Mouse (Mus musculus) layer of hippocampus, adult 9-10 months (tissue): ENCODE measurements around the gene Gna15.

Experiments used
- DNase-seq: peaks from one replicate; pipeline ENCODE4 v3.0.0; 2022; ENCODE audit warnings: low spot score

Gene Gna15

GRCm38 (mm10) chr10:81495616-81496263 is 28.3 kb downstream of the Gna15 start:
- no peak for DNase-seq

GRCm38 (mm10) chr10:81495151-81495550 is 28.9 kb downstream of the Gna15 start:
- DNase-seq = no peak

DNA sequence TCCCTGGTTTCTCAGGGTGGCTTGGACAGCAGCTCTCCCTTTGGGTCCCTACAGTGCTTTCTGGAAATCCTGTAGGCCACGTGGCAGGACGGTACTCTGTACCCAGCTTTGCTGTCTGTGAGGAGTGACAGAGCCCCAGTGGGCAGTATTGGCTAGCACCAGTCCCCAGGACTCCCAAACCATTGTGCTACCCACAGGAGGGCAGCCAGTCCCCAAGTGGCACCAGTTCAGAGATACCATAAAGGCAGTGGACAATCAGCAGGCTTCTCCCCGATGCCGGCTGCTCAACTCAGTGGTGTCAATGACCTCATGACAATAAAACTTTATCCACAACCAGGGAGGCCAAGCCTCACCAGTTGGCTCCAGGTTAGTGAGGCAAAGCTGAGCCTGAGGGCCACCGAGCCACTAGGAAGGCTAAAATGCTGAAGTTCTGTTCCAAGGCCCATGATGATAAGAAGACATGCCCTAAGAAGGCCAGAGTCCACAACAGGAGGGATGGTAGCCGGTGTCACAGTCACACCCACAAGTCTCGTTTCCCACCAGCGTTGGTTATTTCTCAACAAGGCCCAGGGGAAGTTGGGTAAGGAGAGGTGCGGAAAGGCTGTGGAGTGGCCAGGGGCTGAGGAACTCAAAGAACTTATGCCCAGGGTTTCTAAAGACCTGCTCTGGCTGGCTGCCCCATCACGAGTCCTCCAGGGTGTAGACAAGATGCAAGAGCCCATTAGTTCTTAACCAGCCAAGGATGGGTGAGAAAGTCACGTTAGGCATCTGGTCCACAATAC is 29.6 kb downstream of the Gna15 start:
- no peak for DNase-seq

DNA sequence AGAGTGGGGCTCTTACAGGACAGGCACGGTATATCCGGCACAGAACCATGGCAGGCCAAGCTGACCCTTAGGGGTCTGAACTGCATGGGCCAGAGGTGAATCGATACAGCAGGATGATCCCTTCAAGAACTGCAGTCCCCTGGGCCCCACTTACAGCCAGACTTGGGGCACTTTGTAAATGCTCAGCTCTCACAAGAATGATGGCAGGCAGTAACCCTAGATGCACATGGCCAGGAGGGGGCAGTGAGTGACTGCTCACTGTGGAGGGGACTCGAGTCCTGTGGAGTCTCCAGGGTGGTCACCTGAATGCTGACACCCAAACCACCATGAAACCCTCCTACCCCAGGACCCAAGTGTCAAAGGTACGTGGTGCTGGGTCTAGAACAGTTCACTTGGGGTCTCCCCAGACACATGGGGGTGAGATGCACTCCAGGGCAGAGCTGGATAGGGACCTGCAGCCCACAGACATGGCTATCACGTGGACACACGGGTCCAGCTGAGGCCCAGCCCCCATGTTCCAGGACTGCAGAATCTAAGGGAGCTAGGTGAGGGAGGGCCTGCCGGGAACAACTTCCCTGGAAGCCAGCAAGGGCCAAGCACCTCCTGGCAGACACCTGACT is 30.3 kb downstream of the Gna15 start:
- no peak for DNase-seq

- DNase-seq = no peak
Measured at GRCm38 (mm10) chr10:81492606-81493240, 31.3 kb downstream of the Gna15 start.

- DNase-seq = no peak
Measured at GRCm38 (mm10) chr10:81491018-81491417, 33.0 kb downstream of the Gna15 start.

DNA sequence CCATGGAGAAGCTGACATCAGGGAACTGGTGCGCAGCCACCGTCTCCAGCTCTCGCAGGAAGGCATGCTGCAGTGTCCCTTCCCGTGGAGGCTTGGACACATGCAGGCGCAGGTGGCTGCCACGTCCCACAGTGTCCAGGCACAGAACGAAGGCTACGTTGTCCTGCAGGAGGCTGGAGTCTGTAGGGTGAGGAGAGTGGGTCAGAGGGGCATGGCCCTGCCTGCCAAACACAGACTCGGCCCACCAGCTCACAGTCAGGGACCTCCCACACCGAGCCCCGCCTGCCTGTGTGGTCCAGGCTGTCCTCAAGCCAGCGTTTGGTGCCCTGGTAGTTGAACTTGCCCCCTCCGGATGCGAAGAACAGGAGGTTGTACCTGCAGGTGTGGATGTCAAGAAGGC is 34.1 kb downstream of the Gna15 start:
- no peak for DNase-seq

GRCm38 (mm10) chr10:81488081-81488480 is 35.9 kb downstream of the Gna15 start:
- DNase-seq = no peak

GRCm38 (mm10) chr10:81486496-81486895 is 37.5 kb downstream of the Gna15 start:
- no peak for DNase-seq

DNA sequence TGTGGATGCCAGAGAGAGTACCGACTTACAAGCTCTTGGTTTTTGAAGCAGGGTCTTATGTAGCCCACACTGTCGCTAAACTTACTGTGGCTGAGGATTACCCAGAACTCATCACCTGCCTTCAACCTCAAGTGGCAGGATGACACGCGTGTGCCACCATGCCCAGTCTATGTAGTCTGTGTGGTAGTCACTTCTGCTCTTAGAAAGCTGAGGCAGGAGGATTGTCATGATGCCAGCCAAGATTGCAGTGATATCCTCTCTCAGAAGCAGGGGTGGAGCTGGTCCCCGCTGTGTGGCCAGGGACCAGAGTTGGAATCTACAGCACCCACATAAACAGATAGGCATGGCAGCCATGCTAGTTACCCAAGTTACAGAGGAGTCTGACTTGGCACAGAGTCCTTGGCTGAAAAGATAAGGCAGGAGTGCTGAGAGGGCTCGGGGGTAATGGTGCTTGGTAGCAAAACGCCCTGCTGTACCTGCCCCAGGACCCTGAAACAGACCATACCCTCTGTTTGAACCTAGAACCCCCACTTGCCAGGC is 38.5 kb downstream of the Gna15 start:
- no peak for DNase-seq

- no peak for DNase-seq
Measured at GRCm38 (mm10) chr10:81485060-81485449, 39.0 kb downstream of the Gna15 start.

DNA sequence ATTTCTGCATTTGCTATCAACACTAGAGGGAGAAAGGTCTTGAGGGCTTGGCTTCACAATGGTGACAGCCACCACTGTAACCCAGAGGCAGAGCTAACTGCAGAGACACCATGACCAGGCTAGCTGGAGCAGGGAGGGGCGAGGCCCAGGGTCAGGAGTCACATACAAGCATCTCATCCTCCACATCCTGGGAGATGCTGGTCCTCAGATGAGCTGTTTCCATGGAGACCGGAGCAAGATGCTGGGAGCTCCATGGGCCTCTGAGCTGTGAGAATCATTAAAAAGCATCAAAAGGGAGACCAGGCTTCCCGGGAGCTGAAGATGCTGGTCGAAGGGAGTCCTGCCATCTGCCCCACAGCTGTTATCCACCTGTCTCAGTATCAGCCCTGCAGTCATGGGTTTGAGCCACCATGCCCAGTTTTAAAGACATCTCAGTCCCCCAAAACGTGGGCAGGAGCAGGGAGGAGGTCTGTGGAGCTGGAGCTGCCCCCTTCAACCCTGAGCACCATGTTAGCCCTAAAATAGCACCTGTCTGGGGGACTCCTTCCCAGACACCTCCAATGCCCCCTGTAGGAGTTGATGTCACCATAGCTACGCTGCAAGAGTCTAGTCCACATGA is 39.5 kb downstream of the Gna15 start:
- DNase-seq = no peak

- DNase-seq = no peak
Measured at GRCm38 (mm10) chr10:81483983-81484382, 40.0 kb downstream of the Gna15 start.

DNA sequence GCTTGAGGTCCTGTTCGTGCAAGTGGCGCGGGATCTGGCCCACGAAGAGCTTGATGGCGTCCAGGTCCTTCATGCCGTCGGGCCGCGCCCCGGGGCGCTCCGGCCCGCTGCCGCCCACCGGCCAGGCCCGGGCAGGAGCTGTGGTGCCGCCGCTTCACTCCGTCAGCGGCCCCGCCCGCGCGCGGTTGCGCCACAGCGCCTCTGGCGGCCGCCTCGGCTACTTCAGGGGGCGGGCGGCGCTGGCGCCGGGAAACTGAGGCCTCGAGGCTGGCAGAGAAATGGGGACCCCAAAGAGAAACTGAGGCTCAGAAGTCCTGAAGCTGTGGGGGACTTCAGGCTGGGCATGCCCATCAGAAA is 41.5 kb downstream of the Gna15 start, which contains the start of gene Celf5:
Gene Celf5, minus strand, starts transcription at position 177 of the 357 bp plus-strand sequence.
- no peak for DNase-seq

DNA sequence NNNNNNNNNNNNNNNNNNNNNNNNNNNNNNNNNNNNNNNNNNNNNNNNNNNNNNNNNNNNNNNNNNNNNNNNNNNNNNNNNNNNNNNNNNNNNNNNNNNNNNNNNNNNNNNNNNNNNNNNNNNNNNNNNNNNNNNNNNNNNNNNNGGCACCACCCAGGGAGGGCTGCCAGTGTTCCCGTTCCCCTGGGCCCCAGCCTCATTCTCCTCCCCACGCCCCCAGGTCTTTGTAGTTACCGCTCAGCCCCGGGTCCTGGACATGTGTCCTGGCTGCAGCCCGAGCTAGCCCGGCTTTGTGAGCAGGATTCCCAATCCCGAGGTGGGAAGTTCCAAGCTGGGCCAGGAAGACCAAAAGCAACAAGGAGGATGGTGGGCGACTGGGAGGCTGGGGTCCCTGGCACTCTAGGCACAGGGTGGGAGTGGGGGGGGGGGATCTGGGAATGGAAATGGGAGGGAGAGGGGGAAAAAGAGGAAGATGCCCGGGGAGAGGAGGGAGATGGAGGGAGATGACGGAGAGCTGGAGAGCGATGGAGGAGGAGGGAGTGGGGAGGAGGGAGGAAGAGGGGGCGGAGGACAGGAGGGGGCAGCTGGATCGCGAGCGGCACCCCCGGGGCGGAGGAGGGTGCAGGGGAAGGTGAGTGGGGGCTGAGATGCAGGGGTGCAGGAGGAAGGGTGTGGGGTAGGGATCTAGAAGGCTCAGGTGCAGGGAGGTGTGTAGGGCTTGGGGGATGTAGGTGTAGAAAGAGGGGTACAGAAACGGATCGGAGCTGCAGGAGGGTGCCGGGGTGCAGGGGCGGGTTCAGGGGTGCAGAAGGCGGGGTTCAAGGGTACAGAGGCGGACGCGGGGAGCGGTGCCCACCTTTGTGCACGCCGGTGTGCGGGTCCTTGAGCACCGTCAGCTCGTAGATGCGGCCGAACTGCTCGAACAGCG is 42.2 kb downstream of the Gna15 start:
- no peak for DNase-seq

GRCm38 (mm10) chr10:81474461-81474860 is 49.6 kb downstream of the Gna15 start:
- DNase-seq = no peak

DNA sequence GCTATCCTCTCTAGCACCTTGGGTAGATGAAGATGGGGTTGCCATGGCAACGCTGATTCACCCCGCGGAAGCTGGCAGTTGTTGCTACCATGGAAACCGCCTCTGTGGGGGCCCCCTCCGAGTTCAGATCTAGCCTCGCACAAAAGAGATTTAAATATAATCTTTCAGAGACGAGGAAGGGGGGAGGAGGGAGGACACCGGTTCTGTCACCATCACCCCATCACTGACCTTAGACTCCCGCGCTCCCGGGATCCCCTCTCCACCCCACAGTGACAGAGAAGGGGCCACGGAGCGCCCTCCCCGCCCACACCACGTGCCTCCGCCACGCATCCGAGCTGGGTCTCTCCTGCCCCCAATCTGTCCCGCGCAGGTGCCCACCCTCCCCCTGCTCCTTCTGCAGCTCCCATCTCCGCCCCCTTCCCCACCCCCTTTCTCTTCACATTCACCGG is 51.0 kb downstream of the Gna15 start:
- no peak for DNase-seq

- DNase-seq = no peak
Measured at GRCm38 (mm10) chr10:81472403-81473002, 51.5 kb downstream of the Gna15 start.

GRCm38 (mm10) chr10:81470454-81470853 is 53.6 kb downstream of the Gna15 start:
- DNase-seq = no peak

DNA sequence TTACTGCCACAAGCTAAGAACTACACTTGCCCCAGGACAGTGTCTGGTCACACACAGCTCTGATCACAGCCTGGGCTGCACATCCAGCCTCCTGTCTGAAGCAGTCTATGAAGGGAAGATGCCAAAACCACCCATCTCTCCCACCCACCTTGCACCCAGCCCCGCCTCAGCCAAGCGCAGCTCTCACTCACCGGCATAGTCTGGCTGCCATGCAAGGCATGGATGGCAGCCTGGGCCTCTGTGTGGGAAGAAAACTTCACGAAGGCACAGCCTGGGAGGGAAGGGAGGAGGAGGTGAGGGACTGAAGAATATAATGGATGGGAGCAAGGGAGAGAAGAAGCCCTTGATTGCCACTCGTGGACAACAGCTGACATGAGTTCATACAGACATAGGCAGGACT is 54.8 kb downstream of the Gna15 start:
- no peak for DNase-seq
